Mouse (Mus musculus): ENCODE measurements around the gene Rasgef1c.

DNA sequence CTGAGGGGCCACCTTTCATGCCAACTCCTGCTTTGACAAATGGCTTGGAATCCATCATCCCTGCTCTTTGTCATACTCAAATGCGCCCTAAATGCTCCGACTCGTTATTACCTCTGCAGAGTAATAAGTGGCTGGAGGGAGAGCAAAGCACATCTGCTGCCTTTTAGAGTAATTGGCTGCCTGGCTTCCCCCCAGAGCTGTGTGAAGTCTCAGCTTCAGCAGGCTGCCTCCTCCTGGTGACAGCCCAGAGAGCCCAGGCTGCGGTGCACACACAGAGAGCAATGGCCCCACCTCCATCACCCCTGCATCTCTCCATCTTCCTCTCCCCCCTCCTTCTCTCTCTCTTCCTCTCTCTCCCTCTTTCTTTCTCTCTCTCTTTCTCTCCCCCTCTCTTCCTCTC lies 25.5 kb downstream of the Rasgef1c start:
- TF ChIP-seq CTCF (IDR thresholded peaks at IDR 0.05; ENCODE audit: low read depth, low read length) (no peak), GATA1 (IDR thresholded peaks at IDR 0.05; ENCODE audit: borderline replicate concordance, low read length) (no peak), TAL1 (conservative IDR thresholded peaks at IDR 0.05; ENCODE audit: low read depth, low read length) (no peak), POLR2AphosphoS5 (IDR thresholded peaks at IDR 0.05; ENCODE audit: insufficient replicate concordance, low read depth, low read length) (no peak), GATA2 (IDR thresholded peaks at IDR 0.05; ENCODE audit: borderline replicate concordance, low read depth, low read length) (no peak)
